Mouse (Mus musculus) gastrocnemius, adult 18-20 months (tissue): ENCODE data around the gene Acap1. TPM values are rescaled to one million over a fixed set of nuclear protein-coding genes. Genes with fewer than 3 reads are reported as not detected.
"Not testable (repeated sequence)": the region's sequence is repeated elsewhere in the genome, so short reads cannot be mapped to it uniquely, and the experiment has no call there.

Source experiments
- DNase-seq: peaks from one replicate; pipeline ENCODE4 v3.0.0; 2021; ENCODE audit warnings: low spot score
- total RNA-seq, 2 experiments: library from RNA; stranded (reverse); gene quantifications; 2 replicates each; pipeline ENCODE4 v1.2.3; 2021

Acap1 gene
- total RNA-seq, 2 experiments from 2014 or later: 0.21 to 0.30 TPM

- peak; percentile 86 for DNase-seq
These were observed 18.5 kb downstream of the Acap1 start for GRCm38 (mm10) chr11:69876867-69877266.

- DNase-seq: no peak
These were observed 19.2 kb downstream of the Acap1 start for GRCm38 (mm10) chr11:69876186-69876585.

- no peak for DNase-seq
These were observed 22.9 kb downstream of the Acap1 start for GRCm38 (mm10) chr11:69872451-69872850.

- no peak for DNase-seq
These were observed 23.5 kb downstream of the Acap1 start for GRCm38 (mm10) chr11:69871822-69872221.

GRCm38 (mm10) chr11:69870289-69871069 is 24.9 kb downstream of the Acap1 start:
- no peak for DNase-seq

- no peak for DNase-seq
These were observed 28.0 kb downstream of the Acap1 start for GRCm38 (mm10) chr11:69867335-69867734.

- no peak for DNase-seq
These were observed 29.8 kb downstream of the Acap1 start for GRCm38 (mm10) chr11:69865561-69865960.

GRCm38 (mm10) chr11:69864138-69864860 is 31.0 kb downstream of the Acap1 start:
- DNase-seq: no peak

GRCm38 (mm10) chr11:69863729-69864128 is 31.6 kb downstream of the Acap1 start:
- not testable (repeated sequence) for DNase-seq

- no peak for DNase-seq
These were observed 37.0 kb downstream of the Acap1 start, which contains the start of gene Tnk1 for GRCm38 (mm10) chr11:69858113-69858998. Gene Tnk1, minus strand, starts transcription at chr11:69858730.

GRCm38 (mm10) chr11:69855347-69855746 is 40.0 kb downstream of the Acap1 start:
- DNase-seq: no peak

GRCm38 (mm10) chr11:69854680-69855079 is 40.7 kb downstream of the Acap1 start:
- DNase-seq: no peak

- DNase-seq: no peak
These were observed 41.3 kb downstream of the Acap1 start for GRCm38 (mm10) chr11:69853994-69854393.

GRCm38 (mm10) chr11:69850754-69851153 is 44.6 kb downstream of the Acap1 start:
- DNase-seq: no peak

GRCm38 (mm10) chr11:69849884-69850283 is 45.5 kb downstream of the Acap1 start:
- no peak for DNase-seq

GRCm38 (mm10) chr11:69849128-69849527 is 46.2 kb downstream of the Acap1 start:
- DNase-seq: no peak

- no peak for DNase-seq
These were observed 47.3 kb downstream of the Acap1 start for GRCm38 (mm10) chr11:69848021-69848420.

GRCm38 (mm10) chr11:69846738-69847688 is 48.3 kb downstream of the Acap1 start:
- DNase-seq: no peak

- peak; percentile 90 for DNase-seq
These were observed 49.1 kb downstream of the Acap1 start, which contains the start of gene Plscr3 for GRCm38 (mm10) chr11:69846198-69846680. Gene Plscr3, plus strand, starts transcription at chr11:69846376.

GRCm38 (mm10) chr11:69838714-69839104 is 56.6 kb downstream of the Acap1 start:
- no peak for DNase-seq
